Mouse (Mus musculus): ENCODE results near the gene Tcf7.

Tcf7 gene

DNA sequence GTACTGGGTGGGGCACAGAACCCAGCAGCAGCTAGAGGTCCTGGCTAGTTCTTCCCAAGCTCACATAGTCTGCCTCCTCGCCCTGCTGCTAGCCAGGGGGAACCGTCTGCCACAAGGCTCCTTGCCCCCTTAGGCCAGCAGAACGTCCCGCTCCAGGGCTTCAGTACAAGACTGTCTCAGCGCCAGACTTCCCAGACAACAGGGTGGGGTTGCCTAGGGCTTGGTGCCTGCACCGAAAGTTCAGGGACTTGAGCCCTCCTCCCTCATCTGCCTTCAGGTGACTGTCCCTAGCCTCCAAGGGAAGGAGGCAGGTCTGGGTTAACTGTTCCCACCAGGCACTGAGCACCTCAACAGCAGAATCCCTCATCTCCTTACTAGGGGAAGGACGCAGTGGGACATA lies 17.9 kb downstream of the Tcf7 start:
- DNase-seq = no peak

DNA sequence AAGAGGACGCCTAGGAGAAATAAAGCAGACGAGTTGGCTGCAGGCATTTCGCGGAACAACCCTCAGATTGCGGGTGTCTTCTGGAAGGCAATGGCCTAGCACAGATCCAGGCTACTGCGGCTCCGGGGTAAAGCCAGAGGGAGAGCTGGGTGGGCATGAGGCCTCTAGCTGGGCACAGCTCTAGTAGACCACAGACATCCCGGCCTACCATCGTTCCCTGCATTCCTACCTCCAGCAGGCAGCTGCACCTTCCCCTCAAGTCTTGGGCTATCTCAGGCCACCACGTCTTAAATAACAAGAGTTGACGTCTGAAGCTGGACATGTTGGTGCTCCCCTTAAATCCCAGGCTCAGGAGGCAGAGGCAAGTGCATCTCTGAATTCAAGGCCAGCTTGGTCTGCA lies 20.5 kb downstream of the Tcf7 start:
- no peak for DNase-seq

DNA sequence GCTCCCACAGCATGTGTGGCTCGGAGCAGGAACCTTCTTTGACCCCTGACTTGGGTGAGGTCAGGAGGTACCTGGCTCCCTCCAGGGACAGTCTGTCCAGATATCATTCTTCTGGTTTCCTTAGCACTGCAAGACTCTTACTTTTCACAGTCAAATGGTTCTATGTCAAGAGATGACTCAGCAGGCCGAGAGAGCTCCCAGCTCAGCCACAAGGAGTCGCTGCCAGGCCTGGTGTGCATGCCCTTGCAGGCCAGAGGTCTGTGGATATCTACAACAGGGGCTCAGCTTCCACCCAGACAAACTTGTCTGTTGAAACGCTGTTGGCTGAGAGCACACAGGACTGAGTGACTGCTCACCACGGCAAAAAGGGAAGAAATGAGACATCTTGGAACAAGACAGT lies 20.9 kb downstream of the Tcf7 start:
- peak; percentile 60 for DNase-seq

DNA sequence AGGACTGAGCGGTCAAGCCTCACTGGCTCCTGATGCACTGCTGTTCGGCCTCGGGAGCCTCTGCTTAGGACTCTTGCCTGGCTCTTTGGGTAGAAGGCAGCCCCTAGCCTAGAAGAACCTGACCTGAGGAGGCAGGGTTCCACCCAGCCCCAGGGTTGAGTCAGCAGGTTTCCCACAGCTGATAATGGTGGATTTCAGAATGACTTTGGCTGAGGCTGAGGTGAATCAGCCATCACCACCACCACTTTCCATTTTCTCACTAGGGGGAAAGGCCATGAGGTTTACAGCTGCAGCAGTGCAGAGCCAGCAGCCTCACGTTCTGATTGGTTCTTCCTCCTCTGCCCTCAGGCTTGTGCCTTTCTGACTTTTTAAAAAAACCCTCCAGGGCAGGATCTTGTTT lies 21.9 kb downstream of the Tcf7 start:
- DNase-seq = no peak

DNA sequence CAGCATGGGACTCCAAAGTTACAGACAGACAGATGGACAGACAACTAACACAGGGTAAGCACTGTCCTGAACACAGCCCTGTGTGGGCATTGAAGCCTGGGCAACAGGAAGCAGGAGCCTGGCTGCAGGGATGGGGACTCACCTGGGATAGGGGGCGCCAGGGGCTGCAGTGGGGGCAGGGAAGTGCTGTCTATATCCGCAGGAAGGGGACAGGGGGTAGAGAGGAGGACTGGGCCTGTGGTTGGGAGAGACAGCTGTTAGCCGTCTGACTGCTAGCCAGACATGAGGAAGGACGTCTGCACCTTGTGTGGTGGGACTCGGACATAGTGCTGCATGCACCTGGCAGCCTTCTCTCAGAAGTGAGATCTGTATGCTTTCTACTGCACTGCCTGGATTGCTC lies 24.1 kb downstream of the Tcf7 start:
- DNase-seq = no peak

DNA sequence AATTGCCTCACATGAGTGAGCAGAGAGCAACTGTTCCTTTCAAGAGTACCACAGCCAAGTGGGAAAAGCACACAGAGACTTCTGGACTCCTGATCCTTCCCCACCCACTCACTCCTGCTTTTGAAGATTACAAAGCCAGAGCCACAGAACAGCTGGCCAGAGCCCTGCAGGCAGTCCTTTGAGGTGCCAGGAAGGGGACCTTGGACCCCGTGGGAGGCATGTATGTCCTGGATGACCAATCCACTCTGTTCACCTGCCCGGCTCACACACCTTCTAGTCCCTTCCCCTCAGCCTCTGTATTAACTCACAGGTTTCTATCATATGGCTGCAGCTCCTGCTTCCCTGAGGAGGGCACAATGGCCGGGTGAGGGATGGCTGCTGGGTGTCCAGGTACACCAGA lies 25.4 kb downstream of the Tcf7 start:
- no peak for DNase-seq

DNA sequence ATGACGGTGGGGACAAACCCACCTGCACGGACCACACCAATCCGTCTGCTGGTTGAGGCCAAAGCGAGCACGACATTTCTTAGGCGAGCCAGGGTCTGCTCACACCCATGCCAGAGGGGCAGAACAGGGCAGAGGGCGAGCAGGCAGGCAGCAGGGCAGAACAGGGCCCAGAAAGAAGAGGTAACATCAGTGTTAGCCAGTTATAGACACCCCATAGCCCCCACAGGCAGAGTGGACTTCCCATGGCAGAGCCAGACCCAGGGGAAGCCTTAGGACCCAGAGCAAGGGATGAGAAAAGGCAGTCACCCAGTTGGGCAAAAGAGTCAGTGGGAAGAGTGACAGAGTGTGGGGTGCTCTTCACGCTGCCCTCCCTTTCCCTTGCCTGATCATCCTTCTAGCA lies 27.7 kb downstream of the Tcf7 start:
- no peak for DNase-seq

DNA sequence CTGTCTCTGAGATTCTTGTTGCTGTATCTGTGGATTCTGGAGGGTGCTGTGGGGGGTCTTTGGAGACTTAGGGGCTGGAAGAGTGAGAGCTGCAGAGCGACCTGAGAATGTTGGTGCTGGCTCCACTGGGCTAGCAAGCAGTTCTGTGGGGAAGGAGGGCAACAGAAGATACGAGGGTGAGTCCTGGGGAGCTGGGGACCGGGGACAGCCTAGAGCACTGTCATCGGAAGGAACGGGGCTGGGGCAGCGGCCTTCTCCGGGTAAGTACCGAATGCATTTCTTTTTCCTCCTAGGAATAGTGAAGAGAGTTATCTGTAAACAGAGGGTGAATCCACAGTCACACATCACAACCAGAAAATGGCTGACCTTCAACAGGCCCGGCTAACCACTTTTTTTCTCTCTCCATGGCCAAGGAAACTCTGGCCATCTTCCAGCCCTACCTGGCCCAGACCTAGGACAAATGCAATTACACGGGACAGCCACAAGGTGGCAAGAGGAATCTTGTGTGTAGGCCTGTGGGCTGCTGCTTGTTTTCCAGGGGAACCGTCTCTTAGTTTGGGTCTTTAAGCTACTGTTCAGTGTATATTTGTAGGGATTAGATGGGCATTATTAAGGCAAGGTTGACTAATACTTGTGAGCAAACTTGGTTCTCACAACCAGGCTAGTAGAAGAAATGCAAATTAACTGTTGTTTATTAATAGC lies 29.0 kb downstream of the Tcf7 start:
- peak; percentile 87 for DNase-seq

DNA sequence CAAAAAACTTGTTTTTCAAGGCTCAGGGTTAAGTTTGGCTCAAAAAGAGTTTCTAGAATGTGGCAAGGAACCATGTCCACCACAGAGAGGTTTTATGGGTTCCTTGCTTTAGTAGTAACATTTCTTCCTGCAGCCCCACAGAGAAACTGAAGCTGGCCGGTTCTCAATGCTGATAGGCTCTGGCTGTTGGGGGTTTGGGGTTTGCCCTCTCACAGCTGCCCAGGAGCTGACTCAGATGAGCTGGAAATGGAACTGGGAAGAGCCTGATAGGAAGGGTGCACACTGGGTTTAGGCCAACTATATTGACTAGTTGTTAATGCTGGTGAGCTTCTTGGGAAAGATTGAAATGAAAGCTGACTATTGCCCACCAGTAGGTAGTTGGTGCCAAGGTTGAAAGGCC lies 30.1 kb downstream of the Tcf7 start:
- no peak for DNase-seq

DNA sequence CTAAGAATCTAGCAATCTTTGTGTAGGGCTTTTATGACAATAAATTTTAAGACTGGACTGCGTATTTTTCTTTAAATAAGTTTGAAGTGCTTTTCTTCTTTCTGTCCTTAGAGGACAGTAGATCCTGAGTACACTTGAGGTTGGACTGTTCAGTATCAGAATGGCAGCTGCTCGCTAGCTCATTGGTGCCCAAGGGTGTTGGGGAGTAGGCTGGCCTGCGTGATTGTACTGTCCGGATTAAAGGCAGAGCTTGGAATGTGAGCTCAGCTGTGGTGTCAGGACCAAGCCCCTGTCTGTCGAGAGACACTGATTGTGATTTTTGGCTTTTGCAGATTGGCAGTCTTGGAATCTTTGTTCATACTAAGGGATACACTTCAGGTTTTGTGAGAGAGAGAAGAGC lies 31.0 kb downstream of the Tcf7 start:
- DNase-seq = no peak

DNA sequence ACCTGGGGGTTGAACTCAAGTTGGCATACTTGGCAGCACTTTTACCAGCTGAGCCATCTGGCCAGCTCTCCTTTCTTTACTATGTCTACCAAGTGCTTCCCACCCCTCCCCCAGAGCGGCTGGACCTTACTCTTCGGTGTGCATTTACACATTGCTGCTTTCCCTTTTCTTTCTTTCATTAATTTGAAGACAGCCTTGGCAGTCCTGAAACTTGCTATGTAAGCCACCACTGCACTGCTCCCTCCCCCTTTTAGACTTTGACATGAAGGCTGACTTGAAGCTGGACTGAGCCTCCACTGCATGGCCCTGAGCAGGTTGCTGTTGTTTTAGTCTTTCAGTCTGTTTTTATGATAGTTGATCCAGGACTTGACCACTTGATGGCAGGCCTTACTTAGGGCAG lies 33.4 kb downstream of the Tcf7 start:
- peak; percentile 76 for DNase-seq

DNA sequence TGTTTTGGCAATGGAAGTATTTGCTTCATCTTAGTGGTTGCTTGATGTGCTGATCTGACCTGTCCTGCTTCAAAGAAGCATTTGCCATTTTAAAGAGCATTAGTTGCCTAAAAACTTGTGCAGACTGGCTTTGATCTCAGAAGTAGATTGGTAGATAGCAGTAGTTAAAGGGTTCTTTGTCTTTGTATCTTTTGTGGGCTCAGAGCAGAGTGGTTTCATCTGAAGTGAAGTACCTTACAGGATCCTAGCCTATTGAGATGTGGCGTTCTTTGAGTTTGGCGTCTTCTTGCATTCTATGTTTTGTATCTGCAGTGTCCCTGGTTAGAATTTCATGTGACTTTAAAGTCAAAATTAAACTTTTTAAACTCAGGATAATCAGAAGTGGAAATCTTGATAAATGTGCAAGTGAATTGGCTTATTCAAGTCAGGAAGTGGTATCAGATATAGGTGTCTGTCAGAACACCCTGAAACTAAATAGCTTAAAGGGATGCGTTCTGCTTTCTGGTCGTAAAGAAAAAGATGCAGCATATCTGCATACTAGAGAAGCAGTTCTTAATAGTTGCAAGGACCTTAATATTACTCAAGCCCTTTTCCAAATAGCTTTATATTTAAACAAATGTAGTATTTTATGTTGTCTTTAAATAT lies 41.8 kb downstream of the Tcf7 start:
- no peak for DNase-seq

DNA sequence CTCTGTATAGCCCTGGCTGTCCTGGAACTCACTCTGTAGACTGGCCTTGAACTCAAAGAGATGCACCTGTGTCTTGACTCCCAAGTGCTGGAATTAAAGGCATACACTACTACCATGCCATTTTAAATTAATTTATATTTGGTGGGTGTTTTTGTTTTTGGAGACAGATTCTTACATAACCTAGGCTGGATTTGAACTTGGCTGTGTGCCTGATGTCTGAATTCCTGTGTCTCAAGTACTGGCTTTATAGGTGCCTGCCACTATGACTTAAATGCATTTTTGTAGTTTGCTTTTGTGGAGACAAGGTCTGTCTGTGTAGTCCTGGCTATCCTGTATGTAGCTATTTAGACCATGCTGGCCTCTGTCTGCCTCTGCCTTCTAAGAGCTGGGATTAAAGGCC lies 48.3 kb downstream of the Tcf7 start:
- DNase-seq = no peak

DNA sequence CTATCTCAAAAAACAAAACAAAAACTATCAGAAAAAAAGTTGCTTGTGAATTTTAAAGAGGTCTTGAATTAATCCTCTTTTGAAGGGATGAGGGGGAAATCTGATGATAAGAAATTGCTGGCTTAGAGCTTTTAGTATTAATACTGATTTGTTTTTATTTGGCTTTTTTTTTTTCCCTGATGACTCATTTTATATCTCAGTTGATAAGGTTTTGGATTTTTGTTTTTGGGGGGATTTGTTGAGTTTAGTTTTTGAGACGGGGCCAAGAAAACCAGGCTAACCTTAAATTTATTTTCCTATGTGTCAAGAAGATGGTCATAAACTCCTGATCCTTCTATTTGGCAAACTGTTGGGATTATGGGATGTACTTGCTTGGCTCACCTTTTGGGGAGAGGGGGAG lies 48.9 kb downstream of the Tcf7 start:
- no peak for DNase-seq

DNA sequence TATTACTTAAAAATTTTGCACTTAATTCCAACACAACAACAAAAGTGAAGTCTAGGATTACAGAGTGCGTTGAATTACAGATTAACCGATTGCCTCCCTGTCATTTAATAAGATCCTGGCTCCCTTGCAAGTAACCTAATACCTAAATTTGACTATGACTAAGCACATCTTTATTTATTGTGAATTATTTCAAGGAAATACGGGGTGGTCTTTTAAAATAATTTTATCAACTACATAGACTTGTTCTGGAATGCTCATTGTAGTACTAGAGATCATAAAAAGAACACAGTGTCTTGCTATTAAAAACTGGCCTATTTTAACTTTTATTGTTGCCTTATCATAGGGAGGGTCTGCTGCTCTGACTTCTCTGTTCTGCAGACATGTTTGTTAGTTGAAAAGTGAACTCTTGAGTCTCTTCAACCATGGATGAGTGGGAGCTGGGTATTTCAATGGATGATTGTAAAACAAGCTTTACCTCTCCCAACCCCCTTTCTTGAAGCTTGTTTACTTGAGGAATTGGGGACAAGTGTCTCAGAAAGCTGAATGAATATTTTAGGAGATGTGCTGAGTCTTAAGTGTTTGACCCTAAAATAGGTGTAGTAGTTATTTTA lies 49.7 kb downstream of the Tcf7 start:
- DNase-seq = no peak

DNA sequence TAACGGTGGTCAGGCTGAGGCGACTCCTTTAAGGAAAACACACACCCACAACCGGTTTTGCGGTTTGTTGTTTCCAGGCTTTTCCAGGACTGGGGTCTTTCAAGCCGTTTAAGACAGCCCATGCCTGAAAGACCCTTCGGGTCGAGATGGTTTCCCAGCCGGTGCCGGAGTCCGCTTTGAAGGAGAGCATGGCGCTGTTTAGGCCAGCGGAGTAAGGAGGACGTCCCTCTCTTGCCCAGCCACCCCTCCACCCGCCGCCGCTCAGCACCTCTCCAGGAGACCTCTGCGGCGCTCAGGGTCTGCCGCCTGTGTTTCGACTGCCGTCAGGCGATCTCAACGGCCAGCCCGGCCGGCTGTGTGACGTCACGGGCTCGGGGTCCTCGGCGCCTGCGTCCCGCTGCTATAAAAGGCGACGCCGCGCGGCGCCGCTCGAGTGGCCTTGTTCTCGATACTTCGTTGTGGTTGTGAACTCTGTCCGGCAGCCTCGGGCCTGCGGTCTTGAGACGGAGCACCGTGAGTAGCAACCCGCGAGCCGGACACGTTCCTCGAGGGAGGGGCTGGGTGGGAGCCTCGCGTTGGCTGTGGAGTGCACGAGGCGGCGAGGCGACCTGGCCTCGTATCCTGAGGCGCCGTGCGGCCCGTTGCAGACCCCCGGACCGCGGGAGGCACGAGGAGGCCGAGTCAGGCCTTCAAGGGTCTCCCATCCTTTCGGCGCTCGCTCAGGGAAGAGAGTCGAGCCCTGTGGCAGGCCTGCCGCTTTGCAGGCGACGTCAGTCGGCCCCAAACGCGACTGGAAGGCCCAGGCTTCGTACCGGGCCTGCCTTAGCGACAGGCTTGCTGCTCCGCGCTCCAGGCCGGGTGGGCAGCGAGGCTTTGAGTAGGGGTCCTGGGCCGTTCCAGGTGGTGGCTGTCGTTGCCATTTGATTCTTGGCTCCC lies 50.9 kb downstream of the Tcf7 start, which contains the start of gene Skp1a:
TSS of gene Skp1a (plus strand) at position 390 of the 936 bp plus-strand sequence.
- DNase-seq = peak; percentile 95

DNA sequence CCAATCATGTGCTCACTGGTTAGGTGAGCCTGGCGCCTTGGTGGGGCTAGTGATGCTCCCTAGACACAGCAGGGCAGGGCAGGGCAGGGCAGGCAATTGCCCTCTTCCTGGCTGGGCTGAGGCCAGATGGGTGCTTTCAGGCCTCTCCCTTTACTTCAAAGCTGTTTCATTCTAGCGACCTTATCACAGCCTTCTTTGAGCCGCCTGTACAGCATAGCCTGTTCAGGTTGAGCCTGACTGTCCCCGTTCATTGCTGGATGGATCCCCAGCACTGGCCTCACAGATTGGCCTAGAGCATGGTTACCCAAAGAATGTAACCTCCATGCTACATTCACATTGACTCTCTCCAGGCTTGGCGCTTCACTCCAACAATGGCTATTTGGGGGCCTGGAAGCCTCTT lies 52.1 kb downstream of the Tcf7 start:
- no peak for DNase-seq

DNA sequence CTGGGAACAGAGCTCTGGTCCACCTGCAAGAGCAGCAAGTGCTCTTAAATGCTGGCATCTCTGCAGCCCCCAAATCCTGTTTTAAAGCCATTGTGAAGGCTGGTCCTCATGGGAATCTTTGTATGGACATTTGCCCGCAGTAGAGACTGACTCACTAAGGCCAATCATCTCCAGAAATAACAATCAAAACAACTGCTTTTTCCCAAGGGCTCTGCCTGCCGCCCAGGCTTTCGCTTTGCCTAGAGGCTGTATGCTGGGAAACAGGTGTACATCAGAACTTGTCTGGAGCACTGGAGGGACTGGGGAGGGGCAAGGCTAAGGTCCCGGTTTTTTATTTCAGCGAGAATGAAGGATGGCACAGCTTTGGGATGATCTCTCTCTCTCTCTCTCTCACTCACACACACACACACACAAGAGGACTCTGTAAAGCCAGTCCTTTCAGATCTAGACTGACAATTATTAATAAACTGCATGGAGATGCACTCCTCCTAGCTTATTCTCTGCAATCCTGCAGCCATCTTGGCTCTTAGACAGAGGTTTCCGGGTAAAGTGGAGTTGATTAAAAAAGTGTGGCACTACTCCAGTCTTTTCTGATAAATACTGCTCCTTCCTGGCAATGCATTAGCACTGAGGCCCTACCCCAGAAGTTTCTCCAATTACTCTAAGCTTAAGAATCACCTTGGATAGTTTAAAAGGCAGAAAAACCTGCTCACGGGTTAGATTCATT lies 53.9 kb downstream of the Tcf7 start:
- DNase-seq = no peak

DNA sequence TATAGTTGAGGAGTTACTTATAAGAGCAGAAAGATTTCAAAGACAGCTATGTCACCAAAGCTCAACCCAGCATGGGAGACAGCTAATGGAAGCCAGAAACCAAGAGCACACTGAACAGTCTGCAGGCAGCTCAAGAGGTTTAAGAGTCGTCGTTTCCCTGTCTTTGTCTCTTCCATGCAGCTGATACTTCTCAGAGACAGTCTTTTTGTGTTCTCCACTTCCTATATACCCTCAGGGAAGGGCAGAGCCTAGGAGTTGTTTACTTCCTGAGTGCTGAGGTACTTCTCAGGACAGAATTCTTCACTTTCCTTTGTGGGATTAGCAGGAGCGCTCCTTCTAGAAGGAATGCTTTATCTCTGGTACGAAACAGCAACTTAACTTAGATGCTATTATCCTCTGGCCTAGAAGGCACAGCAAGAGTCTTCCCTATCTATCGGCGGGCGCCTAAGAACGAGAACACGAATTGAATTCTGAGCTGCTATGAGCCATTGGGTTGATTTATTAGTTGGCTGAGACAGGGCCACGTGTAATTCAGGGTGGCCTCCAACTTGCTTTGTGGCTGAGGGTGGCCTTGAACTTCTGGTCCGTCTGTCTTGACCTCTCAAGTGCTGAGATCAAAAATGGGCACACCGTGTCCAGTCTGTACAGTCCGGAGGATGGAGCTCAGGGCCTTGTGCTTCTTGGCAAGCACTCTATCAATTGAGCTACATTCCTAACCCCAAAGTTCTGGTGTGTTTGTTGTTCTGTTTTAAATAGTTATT lies 55.2 kb downstream of the Tcf7 start:
- DNase-seq = no peak

DNA sequence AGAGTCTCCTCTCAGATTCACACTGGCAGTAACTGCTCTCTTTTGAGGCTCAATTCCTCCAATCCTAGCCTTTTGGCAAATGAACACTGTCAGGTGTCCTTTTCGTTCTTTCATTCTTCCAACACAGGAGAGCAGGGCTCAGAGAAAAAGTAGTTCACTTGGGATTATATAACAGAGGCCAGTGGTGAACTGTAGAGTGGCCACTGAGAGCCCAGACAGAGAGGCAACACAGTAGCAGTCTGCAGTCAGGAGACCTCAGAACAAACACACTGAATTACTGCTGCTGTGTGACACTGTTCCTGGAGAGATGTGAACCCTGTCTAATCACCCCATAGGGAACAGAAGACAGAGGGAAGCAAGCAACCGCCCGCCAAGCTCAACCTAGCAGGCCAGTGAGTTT lies 55.8 kb downstream of the Tcf7 start:
- DNase-seq = no peak

DNA sequence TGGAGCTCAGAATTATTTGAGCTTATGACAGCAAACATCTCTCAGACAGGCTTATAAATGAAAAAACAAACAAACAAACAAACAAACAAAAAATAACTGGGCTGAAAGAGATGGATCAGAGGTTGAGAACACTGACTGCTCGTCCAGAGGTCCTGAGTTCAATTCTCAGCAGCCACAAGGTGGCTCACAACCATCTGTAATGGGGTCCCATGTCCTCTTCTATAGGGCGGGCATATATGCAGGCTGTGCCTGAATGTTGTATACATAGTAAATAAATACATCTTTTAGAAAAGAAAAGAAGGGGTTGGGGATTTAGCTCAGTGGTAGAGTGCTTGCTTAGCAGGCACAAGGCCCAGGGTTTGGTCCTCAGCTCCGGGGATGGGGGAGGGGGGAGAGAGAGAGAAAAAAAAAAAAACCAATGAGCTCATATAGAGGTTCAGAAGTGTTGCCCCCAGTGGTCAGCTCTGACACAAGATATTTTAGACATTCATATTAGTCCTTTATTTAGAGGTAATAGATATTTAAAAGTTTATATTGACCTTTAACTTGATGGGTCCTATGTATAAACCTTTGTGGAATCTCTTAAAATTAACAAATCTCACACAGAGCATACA lies 56.7 kb downstream of the Tcf7 start:
- no peak for DNase-seq
